Mouse (Mus musculus) intestine, postnatal 0 days (tissue): Measurements from ENCODE around the gene Sec22b. TPM values are rescaled to one million over a fixed set of nuclear protein-coding genes. Genes with fewer than 3 reads are reported as not detected.

ENCODE experiments used
- ATAC-seq: fragments of 200-750 bp; cut with Nextera tagmentation; 2 replicates; pipeline ENCODE4 v1.8.0; 2017; ENCODE audit warnings: mild to moderate bottlenecking, moderate TSS enrichment, moderate library complexity
- H3K27ac ChIP-seq: fragments of 300-500 bp; sonication (generic); 2 replicates; pipeline ENCODE4 v1.5.1; 2014; ENCODE audit warnings: mild to moderate bottlenecking, low read depth, low read length, moderate library complexity
- H3K27me3 ChIP-seq: fragments of 300-500 bp; sonication (generic); replicated peaks from 2 replicates; pipeline ENCODE4 v1.6.1; 2014; ENCODE audit warnings: low read length, mixed read lengths; ENCODE audit not compliant: control insufficient read depth, insufficient read depth
- H3K36me3 ChIP-seq: fragments of 300-500 bp; sonication (generic); 2 replicates; pipeline ENCODE4 v1.6.1; 2014; ENCODE audit warnings: mild to moderate bottlenecking, moderate library complexity; ENCODE audit not compliant: control insufficient read depth, insufficient read depth
- H3K4me1 ChIP-seq: fragments of 300-500 bp; sonication (generic); replicated peaks from 2 replicates; pipeline ENCODE4 v1.6.1; 2014; ENCODE audit warnings: antibody characterized with exemption, low read length, mixed read lengths; ENCODE audit not compliant: control insufficient read depth, insufficient read depth
- H3K4me2 ChIP-seq: fragments of 300-500 bp; sonication (generic); replicated peaks from 2 replicates; pipeline ENCODE4 v1.6.1; 2014; ENCODE audit warnings: low read depth, mild to moderate bottlenecking, moderate library complexity
- H3K4me3 ChIP-seq: fragments of 300-500 bp; sonication (generic); 2 replicates; pipeline ENCODE4 v1.5.1; 2014; ENCODE audit warnings: low read depth, low read length
- H3K9ac ChIP-seq: fragments of 300-500 bp; sonication (generic); 2 replicates; pipeline ENCODE4 v1.6.1; 2014; ENCODE audit warnings: mild to moderate bottlenecking, low read depth, low read length
- H3K9me3 ChIP-seq: fragments of 300-500 bp; sonication (generic); 2 replicates; pipeline ENCODE4 v1.6.1; 2016; ENCODE audit warnings: mixed run types; ENCODE audit not compliant: control insufficient read depth
- CTCF ChIP-seq: sonication (generic); IDR thresholded peaks from 2 replicates; pipeline ENCODE4 v1.5.1; 2016; ENCODE audit warnings: low read depth, mild to moderate bottlenecking, control low read depth, antibody characterized with exemption, moderate library complexity
- WGBS: fragments of 180-500 bp; shearing (Covaris S2); extraction: QIAGEN DNeasy Blood & Tissue Kit; methylation state at CpG from one replicate; pipeline ENCODE4 v1.1.7; 2014; 5-methylcytosine and 5-hydroxymethylcytosine counted together
- polyA plus RNA-seq: library from polyadenylated mRNA; unstranded; fragments of >200 nt; fragmentation: Nextera tagmentation; extraction: Ambion mirVana; gene quantifications from 2 replicates; pipeline ENCODE4 v1.2.1, GENCODE M21; 2015

Sec22b gene
- polyA plus RNA-seq, 1 experiment from 2014 or later, result 228 TPM

DNA sequence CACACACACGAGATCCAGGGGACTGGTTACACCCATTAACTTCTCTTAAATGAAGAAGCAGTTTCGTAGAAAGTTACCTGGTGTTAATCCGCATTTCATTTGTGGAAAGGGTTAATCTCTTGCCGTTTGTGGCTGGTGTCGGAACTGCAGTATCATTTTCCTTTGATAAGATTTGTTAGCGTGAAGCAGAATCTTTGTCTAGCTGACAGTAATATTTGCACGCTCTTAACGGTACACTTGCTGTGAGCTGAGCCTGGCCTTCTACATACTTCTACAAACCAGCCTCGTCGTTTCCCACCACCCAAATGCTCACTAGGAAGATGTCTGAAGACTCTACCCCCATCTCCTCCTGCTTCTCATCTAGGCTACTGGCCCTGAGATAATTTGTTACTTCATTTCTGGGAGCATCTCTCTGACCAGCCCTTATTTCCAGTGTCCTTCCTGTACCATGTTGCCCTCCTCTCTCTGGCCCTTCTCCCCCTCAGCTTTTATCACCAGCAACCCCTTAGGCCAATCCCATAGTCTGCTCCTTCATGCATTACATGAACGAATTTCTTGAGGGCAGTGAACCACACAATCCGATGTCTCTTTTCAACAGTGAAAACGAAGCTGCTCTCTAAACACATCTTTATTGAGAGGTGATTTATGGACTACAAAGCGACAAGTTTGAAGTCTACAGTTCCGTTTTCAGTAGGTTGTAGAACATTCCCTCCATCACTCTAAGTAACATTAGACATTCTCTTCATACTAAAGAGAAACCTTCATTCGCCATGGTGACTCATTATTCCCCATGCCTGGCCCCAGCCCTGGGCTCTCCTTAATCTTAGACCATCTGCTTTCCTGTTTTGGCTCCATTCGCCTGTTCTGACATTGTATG is 36.3 kb downstream of the Sec22b start:
- ATAC-seq, result no peak
- WGBS, result 51% methylated on average over 17 of the region's 17 CpGs
- Histone ChIP-seq H3K4me1 (no peaks in the 10 kb centered on the region), H3K9ac (no peak overlapping the region), H3K27me3 (no peaks in the 10 kb centered on the region), H3K4me3 (no peak overlapping the region), H3K4me2 (no peak overlapping the region), H3K27ac (no peak overlapping the region), H3K36me3 (no peaks in the 10 kb centered on the region), H3K9me3 (no peaks in the 10 kb centered on the region)
- peak; percentile 18; the same call in 1 of the 2 replicates for TF ChIP-seq CTCF

DNA sequence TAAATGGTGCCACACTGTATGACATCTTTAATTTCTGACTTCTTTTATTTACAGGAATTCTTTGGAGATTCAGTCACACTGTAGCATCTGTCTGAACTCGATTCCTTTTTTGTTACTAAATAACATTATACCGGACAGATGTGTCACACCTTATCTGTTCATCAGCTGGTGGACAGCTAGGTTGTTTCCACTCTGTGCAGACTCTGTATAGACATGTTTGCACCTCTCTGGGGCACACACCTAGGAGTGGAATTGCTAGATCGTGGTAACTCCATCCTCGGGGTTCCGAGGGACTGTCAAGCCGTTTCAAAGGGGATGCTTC is 36.9 kb downstream of the Sec22b start:
- H3K4me1 ChIP-seq, result no peaks in the 10 kb centered on the region
- no peak overlapping the region for H3K9ac ChIP-seq
- ATAC-seq, result no peak
- no peaks in the 10 kb centered on the region for H3K36me3 ChIP-seq
- no peak overlapping the region for H3K27ac ChIP-seq
- no peaks in the 10 kb centered on the region for H3K9me3 ChIP-seq
- no peaks in the 10 kb centered on the region for H3K27me3 ChIP-seq
- TF ChIP-seq CTCF, result no peak
- 74% methylated on average over 6 of the region's 6 CpGs for WGBS
- H3K4me2 ChIP-seq, result no peak overlapping the region
- no peak overlapping the region for H3K4me3 ChIP-seq

DNA sequence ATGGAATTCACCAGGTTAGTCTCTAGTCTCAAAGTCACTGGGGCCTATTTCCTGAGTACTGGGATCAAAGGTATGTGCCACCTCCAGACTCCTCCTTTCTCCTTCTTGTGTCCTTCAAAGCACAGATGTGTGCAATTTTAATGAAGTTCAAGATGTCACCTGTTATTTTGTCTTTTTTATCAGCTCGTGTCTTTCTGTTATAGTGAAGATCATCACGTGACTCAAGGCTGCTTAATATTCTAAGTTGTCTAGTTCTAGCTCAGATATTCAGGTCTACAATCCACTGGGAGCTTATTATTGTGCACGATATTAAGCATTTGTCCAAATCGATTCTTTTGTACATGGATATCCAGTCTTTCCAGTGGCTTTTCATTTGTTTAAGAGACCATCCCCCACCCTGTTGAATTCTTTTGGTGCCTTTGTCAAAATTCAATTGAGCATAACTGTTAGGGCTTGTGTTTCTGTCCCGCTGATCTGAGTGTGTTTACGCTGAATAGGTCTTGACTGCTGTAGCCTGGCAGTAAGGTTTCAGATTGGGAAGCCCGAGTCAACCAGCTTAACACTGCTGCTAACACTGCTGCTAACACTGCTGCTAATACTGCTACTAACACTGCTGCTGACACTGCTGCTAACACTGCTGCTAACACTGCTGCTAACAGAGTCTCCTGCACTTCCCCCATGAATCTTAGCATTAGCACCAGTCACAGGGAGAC is 38.0 kb downstream of the Sec22b start:
- H3K27ac ChIP-seq, result no peak overlapping the region
- no peak for TF ChIP-seq CTCF
- H3K4me1 ChIP-seq, result no peaks in the 10 kb centered on the region
- no peak overlapping the region for H3K4me2 ChIP-seq
- no peaks in the 10 kb centered on the region for H3K27me3 ChIP-seq
- H3K4me3 ChIP-seq, result no peak overlapping the region
- ATAC-seq, result no peak
- no peaks in the 10 kb centered on the region for H3K9me3 ChIP-seq
- no peaks in the 10 kb centered on the region for H3K36me3 ChIP-seq
- 64% methylated on average over 7 of the region's 7 CpGs for whole genome bisulfite sequencing
- no peak overlapping the region for H3K9ac ChIP-seq

DNA sequence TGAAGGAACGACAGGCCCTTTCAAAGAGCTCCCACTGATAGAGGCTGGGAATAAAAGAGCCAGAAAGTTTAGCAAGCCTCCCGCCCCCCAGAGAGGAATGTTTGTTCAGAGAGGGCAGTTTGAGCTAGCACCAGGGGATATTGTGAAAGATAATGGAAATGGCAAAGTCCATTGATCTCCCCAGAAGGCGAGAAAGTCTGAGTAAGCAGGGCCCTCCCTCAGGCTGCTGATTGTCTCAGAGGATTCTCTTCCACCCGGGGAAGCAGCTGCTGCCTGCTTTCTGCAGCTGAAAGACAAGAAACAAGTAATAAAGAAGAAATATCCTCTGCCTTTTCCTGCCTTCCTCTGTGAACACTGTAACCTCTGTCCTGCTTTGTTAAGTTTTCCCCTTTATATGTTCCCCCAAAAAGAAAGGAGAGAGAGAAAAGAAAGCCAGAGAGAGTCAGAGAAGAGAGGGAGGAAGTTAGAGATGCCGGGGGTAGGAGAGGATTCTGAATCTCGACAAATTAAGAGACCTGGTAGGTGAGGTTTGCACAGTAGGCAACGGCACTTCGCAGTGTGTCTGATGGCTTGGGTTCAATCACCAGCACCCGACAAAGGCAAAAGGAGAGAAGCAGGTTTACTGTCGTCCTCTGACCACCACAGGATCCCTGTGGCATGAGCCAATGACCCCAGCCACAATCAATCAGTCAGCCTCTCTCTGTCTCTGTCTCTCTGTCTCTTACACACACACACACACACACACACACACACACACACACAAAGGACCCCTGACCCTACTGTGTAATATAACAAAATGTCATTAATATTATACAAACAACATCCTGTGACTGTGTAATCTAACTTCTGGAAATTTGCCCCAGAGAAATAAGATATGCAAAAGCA is 38.9 kb downstream of the Sec22b start:
- no peaks in the 10 kb centered on the region for H3K36me3 ChIP-seq
- no peak overlapping the region for H3K4me3 ChIP-seq
- H3K9me3 ChIP-seq, result no peaks in the 10 kb centered on the region
- H3K27me3 ChIP-seq, result no peaks in the 10 kb centered on the region
- no peaks in the 10 kb centered on the region for H3K4me1 ChIP-seq
- no peak overlapping the region for H3K27ac ChIP-seq
- ATAC-seq, result peak; percentile 43; the same call in 1 of the 2 replicates
- 17% methylated on average over 10 of the region's 10 CpGs for WGBS
- no peak overlapping the region for H3K9ac ChIP-seq
- no peak overlapping the region for H3K4me2 ChIP-seq
- TF ChIP-seq CTCF, result no peak

DNA sequence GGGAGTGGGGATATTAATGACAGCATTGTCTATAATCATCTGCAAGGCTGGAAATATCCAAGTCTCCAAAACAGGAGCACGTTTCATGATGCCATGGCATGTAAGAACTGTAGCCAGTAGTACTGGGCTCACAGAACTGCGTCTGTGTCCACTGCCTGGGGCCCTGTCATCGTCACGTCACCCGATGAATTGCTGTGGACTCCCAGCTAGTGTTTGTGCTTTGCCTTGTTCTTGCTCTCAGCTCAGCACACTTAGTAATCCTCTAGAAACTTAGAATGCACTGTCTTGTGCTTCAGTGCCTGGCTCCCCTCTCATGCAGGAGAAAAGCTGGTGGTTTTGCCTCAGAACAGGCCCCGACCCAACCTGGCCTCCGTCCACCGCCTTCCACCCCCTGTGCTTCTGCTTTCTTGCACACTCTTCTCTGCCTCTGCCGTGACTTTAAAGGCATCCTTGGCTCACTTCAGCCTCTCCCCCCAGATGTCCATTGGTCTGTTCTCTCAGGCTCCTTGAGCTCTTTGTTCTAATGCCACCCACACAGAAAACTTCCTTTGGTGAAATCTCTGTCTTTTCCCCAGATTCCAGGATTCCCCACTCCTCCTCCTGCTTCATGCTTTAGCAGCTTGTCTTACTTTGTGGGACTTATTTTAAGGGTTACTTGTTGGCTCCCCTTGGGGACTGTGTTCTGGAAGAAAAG is 39.7 kb downstream of the Sec22b start:
- H3K9ac ChIP-seq, result no peak overlapping the region
- WGBS, result 57% methylated on average over 9 of the region's 9 CpGs
- no peak overlapping the region for H3K4me3 ChIP-seq
- no peaks in the 10 kb centered on the region for H3K4me1 ChIP-seq
- no peak overlapping the region for H3K4me2 ChIP-seq
- H3K9me3 ChIP-seq, result no peaks in the 10 kb centered on the region
- no peak overlapping the region for H3K27ac ChIP-seq
- H3K36me3 ChIP-seq, result no peaks in the 10 kb centered on the region
- ATAC-seq, result no peak
- TF ChIP-seq CTCF, result no peak
- H3K27me3 ChIP-seq, result no peaks in the 10 kb centered on the region
